Mouse (Mus musculus): ENCODE data around the gene Tmbim6. TPM values are rescaled to one million over a fixed set of nuclear protein-coding genes. Genes with fewer than 3 reads are reported as not detected.

The Tmbim6 gene
- total and polyA plus RNA-seq, 3 experiments = 91.2 to 239 (median 125) TPM

- H3K36me3 ChIP-seq (replicated peaks) = peaks cover 9% of the 10 kb centered on the region
- DNase-seq (ENCODE audit: low spot score) (no peak), ATAC-seq (ENCODE audit: extremely low read depth, insufficient number of reproducible peaks, low FRiP score, poor library complexity, severe bottlenecking) (no peak)
- TF ChIP-seq POLR2AphosphoS5 (IDR thresholded peaks at IDR 0.05; ENCODE audit: insufficient replicate concordance, low read depth, low read length) (no peak), GATA2 (IDR thresholded peaks at IDR 0.05; ENCODE audit: borderline replicate concordance, low read depth, low read length) (no peak), GATA1 (IDR thresholded peaks at IDR 0.05; ENCODE audit: borderline replicate concordance, low read length) (no peak), CTCF (IDR thresholded peaks at IDR 0.05; ENCODE audit: low read depth, low read length) (no peak), TAL1 (conservative IDR thresholded peaks at IDR 0.05; ENCODE audit: low read depth, low read length) (no peak)
- peaks cover 10% of the 10 kb centered on the region for H3K4me1 ChIP-seq (ENCODE audit: insufficient read depth, low read depth, low read length)
- H3K9me3 ChIP-seq (replicated peaks) = no peaks in the 10 kb centered on the region
- no peak overlapping the region for H3K4me3 ChIP-seq (ENCODE audit: low read depth, low read length)
- no peaks in the 10 kb centered on the region for H3K27me3 ChIP-seq (ENCODE audit: insufficient read depth, low read length)
Measured at GRCm38 (mm10) chr15:99420521-99421014, 27.9 kb downstream of the Tmbim6 start.

- Histone ChIP-seq H3K9me3 (replicated peaks) (no peaks in the 10 kb centered on the region), H3K4me3 (ENCODE audit: low read depth, low read length) (no peak overlapping the region), H3K36me3 (replicated peaks) (peaks cover 9% of the 10 kb centered on the region), H3K27me3 (ENCODE audit: insufficient read depth, low read length) (no peaks in the 10 kb centered on the region), H3K4me1 (ENCODE audit: insufficient read depth, low read depth, low read length) (peaks cover 6% of the 10 kb centered on the region)
- TF ChIP-seq GATA1 (IDR thresholded peaks at IDR 0.05; ENCODE audit: borderline replicate concordance, low read length) = no peak
- no peak for TF ChIP-seq TAL1 (conservative IDR thresholded peaks at IDR 0.05; ENCODE audit: low read depth, low read length)
- no peak for TF ChIP-seq CTCF (IDR thresholded peaks at IDR 0.05; ENCODE audit: low read depth, low read length)
- no peak for TF ChIP-seq POLR2AphosphoS5 (IDR thresholded peaks at IDR 0.05; ENCODE audit: insufficient replicate concordance, low read depth, low read length)
- no peak for TF ChIP-seq GATA2 (IDR thresholded peaks at IDR 0.05; ENCODE audit: borderline replicate concordance, low read depth, low read length)
- ATAC-seq (ENCODE audit: extremely low read depth, insufficient number of reproducible peaks, low FRiP score, poor library complexity, severe bottlenecking) (no peak), DNase-seq (ENCODE audit: low spot score) (no peak)
Measured at GRCm38 (mm10) chr15:99421152-99421551, 28.5 kb downstream of the Tmbim6 start.

- no peak for ATAC-seq (ENCODE audit: extremely low read depth, insufficient number of reproducible peaks, low FRiP score, poor library complexity, severe bottlenecking)
- no peak for DNase-seq (ENCODE audit: low spot score)
- H3K4me1 ChIP-seq (ENCODE audit: insufficient read depth, low read depth, low read length) = peaks cover 2% of the 10 kb centered on the region
- TF ChIP-seq GATA1 (IDR thresholded peaks at IDR 0.05; ENCODE audit: borderline replicate concordance, low read length) = no peak
- no peak for TF ChIP-seq GATA2 (IDR thresholded peaks at IDR 0.05; ENCODE audit: borderline replicate concordance, low read depth, low read length)
- TF ChIP-seq POLR2AphosphoS5 (IDR thresholded peaks at IDR 0.05; ENCODE audit: insufficient replicate concordance, low read depth, low read length) = no peak
- no peak for TF ChIP-seq CTCF (IDR thresholded peaks at IDR 0.05; ENCODE audit: low read depth, low read length)
- no peak for TF ChIP-seq TAL1 (conservative IDR thresholded peaks at IDR 0.05; ENCODE audit: low read depth, low read length)
- no peaks in the 10 kb centered on the region for H3K9me3 ChIP-seq (replicated peaks)
- H3K4me3 ChIP-seq (ENCODE audit: low read depth, low read length) = no peak overlapping the region
- H3K27me3 ChIP-seq (ENCODE audit: insufficient read depth, low read length) = no peaks in the 10 kb centered on the region
- peaks cover 11% of the 10 kb centered on the region for H3K36me3 ChIP-seq (replicated peaks)
Measured at GRCm38 (mm10) chr15:99421676-99422075, 29.0 kb downstream of the Tmbim6 start.

- no peaks in the 10 kb centered on the region for H3K9me3 ChIP-seq (replicated peaks)
- no peak for TF ChIP-seq GATA1 (IDR thresholded peaks at IDR 0.05; ENCODE audit: borderline replicate concordance, low read length)
- TF ChIP-seq POLR2AphosphoS5 (IDR thresholded peaks at IDR 0.05; ENCODE audit: insufficient replicate concordance, low read depth, low read length) = no peak
- no peak for TF ChIP-seq TAL1 (conservative IDR thresholded peaks at IDR 0.05; ENCODE audit: low read depth, low read length)
- TF ChIP-seq GATA2 (IDR thresholded peaks at IDR 0.05; ENCODE audit: borderline replicate concordance, low read depth, low read length) = no peak
- TF ChIP-seq CTCF (IDR thresholded peaks at IDR 0.05; ENCODE audit: low read depth, low read length) = no peak
- peaks cover 2% of the 10 kb centered on the region for H3K4me1 ChIP-seq (ENCODE audit: insufficient read depth, low read depth, low read length)
- DNase-seq (ENCODE audit: low spot score) (no peak), ATAC-seq (ENCODE audit: extremely low read depth, insufficient number of reproducible peaks, low FRiP score, poor library complexity, severe bottlenecking) (no peak)
- H3K36me3 ChIP-seq (replicated peaks) = peaks cover 17% of the 10 kb centered on the region
- no peaks in the 10 kb centered on the region for H3K27me3 ChIP-seq (ENCODE audit: insufficient read depth, low read length)
- no peak overlapping the region; the same call in 1 of the 2 replicates for H3K4me3 ChIP-seq (ENCODE audit: low read depth, low read length)
Measured at GRCm38 (mm10) chr15:99422551-99422950, 29.9 kb downstream of the Tmbim6 start.

- Histone ChIP-seq H3K4me3 (ENCODE audit: low read depth, low read length) (no peak overlapping the region), H3K36me3 (replicated peaks) (peaks cover 22% of the 10 kb centered on the region), H3K9me3 (replicated peaks) (no peaks in the 10 kb centered on the region), H3K4me1 (ENCODE audit: insufficient read depth, low read depth, low read length) (peaks cover under 1% of the 10 kb centered on the region), H3K27me3 (ENCODE audit: insufficient read depth, low read length) (no peaks in the 10 kb centered on the region)
- ATAC-seq (ENCODE audit: extremely low read depth, insufficient number of reproducible peaks, low FRiP score, poor library complexity, severe bottlenecking) = no peak
- no peak for TF ChIP-seq GATA1 (IDR thresholded peaks at IDR 0.05; ENCODE audit: borderline replicate concordance, low read length)
- no peak for TF ChIP-seq CTCF (IDR thresholded peaks at IDR 0.05; ENCODE audit: low read depth, low read length)
- TF ChIP-seq POLR2AphosphoS5 (IDR thresholded peaks at IDR 0.05; ENCODE audit: insufficient replicate concordance, low read depth, low read length) = no peak
- TF ChIP-seq TAL1 (conservative IDR thresholded peaks at IDR 0.05; ENCODE audit: low read depth, low read length) = no peak
- TF ChIP-seq GATA2 (IDR thresholded peaks at IDR 0.05; ENCODE audit: borderline replicate concordance, low read depth, low read length) = no peak
- no peak for DNase-seq (ENCODE audit: low spot score)
Measured at GRCm38 (mm10) chr15:99423131-99423530, 30.4 kb downstream of the Tmbim6 start.

- Histone ChIP-seq H3K36me3 (replicated peaks) (peaks cover 27% of the 10 kb centered on the region), H3K4me1 (ENCODE audit: insufficient read depth, low read depth, low read length) (no peaks in the 10 kb centered on the region; the same call in none of the 2 replicates), H3K27me3 (ENCODE audit: insufficient read depth, low read length) (no peaks in the 10 kb centered on the region), H3K4me3 (ENCODE audit: low read depth, low read length) (no peak overlapping the region), H3K9me3 (replicated peaks) (no peaks in the 10 kb centered on the region)
- ATAC-seq (ENCODE audit: extremely low read depth, insufficient number of reproducible peaks, low FRiP score, poor library complexity, severe bottlenecking) = no peak
- TF ChIP-seq GATA2 (IDR thresholded peaks at IDR 0.05; ENCODE audit: borderline replicate concordance, low read depth, low read length) (no peak), POLR2AphosphoS5 (IDR thresholded peaks at IDR 0.05; ENCODE audit: insufficient replicate concordance, low read depth, low read length) (no peak), GATA1 (IDR thresholded peaks at IDR 0.05; ENCODE audit: borderline replicate concordance, low read length) (no peak), CTCF (IDR thresholded peaks at IDR 0.05; ENCODE audit: low read depth, low read length) (no peak), TAL1 (conservative IDR thresholded peaks at IDR 0.05; ENCODE audit: low read depth, low read length) (no peak)
- DNase-seq (ENCODE audit: low spot score) = no peak
Measured at GRCm38 (mm10) chr15:99423884-99424283, 31.2 kb downstream of the Tmbim6 start.
